Mouse (Mus musculus): ENCODE measurements around the gene Rhobtb1. TPM values are rescaled to one million over a fixed set of nuclear protein-coding genes. Genes with fewer than 3 reads are reported as not detected.

Gene Rhobtb1
- polyA plus RNA-seq, 1 experiment from 2014 or later: 11.3 TPM

DNA sequence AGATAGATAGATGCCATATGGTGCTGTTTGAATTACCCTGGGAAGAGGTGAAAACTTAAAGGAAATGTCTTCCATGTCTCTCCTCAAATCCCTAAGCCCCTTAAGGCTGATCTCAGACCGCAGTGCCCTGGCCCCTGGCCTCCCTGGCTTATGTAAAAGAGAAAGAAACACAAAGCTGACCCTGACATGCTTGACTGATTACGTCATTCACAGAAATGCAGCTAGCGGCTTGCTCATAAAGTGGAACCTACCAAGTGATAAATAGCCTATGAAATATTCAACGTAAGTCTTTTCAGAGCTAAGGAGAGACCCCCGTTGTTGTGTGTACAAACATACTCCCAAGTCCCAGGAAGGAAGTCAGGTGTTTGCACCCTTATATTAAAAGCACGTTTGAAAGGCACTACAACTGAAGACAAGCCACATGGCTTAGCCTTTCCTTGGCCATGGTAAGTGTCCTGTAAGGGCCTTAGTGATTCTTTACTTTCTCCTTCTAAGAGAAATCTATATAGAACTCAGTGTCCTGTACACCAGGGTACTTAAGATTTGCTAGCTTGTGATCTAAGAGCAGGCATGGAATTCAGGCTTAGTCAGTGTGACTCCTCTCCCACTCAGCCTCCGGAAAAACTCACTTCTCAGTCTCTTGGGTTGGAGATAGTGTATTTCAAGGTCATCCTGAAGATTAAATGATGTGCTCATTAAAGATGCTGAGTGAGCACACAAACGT, 53.6 kb downstream of the Rhobtb1 start:
- H3K4me1 ChIP-seq (ENCODE audit: control insufficient read depth, insufficient read depth, low read length): no peaks in the 10 kb centered on the region
- H3K27me3 ChIP-seq (replicated peaks; ENCODE audit: control insufficient read depth, insufficient read depth, low read length): no peaks in the 10 kb centered on the region
- H3K36me3 ChIP-seq (ENCODE audit: control insufficient read depth, insufficient read depth, low read length): no peaks in the 10 kb centered on the region; the same call in 1 of the 2 replicates
- no peak for ATAC-seq
- no peak overlapping the region for H3K4me2 ChIP-seq (ENCODE audit: low read depth, low read length)
- 38% methylated on average over 8 of the region's 8 CpGs for WGBS
- H3K9ac ChIP-seq (ENCODE audit: low read depth, low read length): no peak overlapping the region
- no peaks in the 10 kb centered on the region for H3K9me3 ChIP-seq (ENCODE audit: control insufficient read depth, low read length)
- H3K4me3 ChIP-seq (ENCODE audit: low read length): no peak overlapping the region
- no peak overlapping the region for H3K27ac ChIP-seq (ENCODE audit: low read length)

DNA sequence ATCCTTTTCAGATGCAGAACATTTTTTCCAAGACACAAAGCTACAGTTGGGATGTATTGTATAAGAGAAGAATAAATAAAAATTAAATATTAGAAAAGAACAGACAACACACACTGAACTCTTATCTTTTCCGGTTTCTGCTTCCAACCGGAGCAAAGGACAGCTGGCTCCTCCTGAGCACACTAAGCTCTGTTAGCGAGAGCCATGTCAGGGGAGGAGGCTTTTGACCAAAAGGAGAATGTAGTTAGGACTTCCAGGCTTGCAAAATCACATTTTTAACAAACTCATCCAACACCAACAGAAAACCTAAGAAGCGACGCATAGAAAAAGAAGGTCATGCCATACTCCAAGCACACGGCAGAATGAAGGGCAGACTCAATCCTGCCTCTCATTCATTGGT, 54.8 kb downstream of the Rhobtb1 start:
- Histone ChIP-seq H3K27me3 (replicated peaks; ENCODE audit: control insufficient read depth, insufficient read depth, low read length) (no peaks in the 10 kb centered on the region), H3K4me1 (ENCODE audit: control insufficient read depth, insufficient read depth, low read length) (no peaks in the 10 kb centered on the region), H3K4me2 (ENCODE audit: low read depth, low read length) (no peak overlapping the region), H3K9me3 (ENCODE audit: control insufficient read depth, low read length) (no peaks in the 10 kb centered on the region), H3K9ac (ENCODE audit: low read depth, low read length) (no peak overlapping the region), H3K27ac (ENCODE audit: low read length) (no peak overlapping the region), H3K36me3 (ENCODE audit: control insufficient read depth, insufficient read depth, low read length) (peaks cover 3% of the 10 kb centered on the region; the same call in 1 of the 2 replicates), H3K4me3 (ENCODE audit: low read length) (no peak overlapping the region)
- no peak for ATAC-seq
- WGBS: 84% methylated on average over 6 of the region's 6 CpGs

DNA sequence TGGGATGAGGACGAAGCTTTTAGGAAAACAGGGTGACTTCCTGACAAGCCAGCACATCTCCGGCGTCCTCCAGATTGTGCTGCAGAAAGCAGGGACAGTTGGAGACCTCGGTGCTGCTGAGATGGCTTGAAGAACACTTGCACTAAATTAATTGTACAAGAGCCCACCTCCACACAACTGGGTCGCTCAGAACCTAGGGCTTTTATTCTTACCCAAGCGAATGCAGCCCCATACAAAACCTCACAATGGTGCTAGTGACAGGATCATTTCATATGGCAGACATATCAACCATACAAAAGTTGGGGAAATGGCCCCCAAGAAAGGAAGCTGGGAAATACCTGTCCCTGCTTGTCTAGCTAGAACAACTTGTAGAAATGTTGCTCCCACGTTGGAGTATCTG, 56.2 kb downstream of the Rhobtb1 start:
- no peak overlapping the region for H3K27ac ChIP-seq (ENCODE audit: low read length)
- no peak overlapping the region for H3K4me3 ChIP-seq (ENCODE audit: low read length)
- H3K4me1 ChIP-seq (ENCODE audit: control insufficient read depth, insufficient read depth, low read length): peaks cover 9% of the 10 kb centered on the region; the same call in 1 of the 2 replicates
- no peak overlapping the region for H3K4me2 ChIP-seq (ENCODE audit: low read depth, low read length)
- WGBS: 83% methylated on average over 7 of the region's 7 CpGs
- no peaks in the 10 kb centered on the region for H3K27me3 ChIP-seq (replicated peaks; ENCODE audit: control insufficient read depth, insufficient read depth, low read length)
- no peak for ATAC-seq
- H3K36me3 ChIP-seq (ENCODE audit: control insufficient read depth, insufficient read depth, low read length): peaks cover 3% of the 10 kb centered on the region; the same call in 1 of the 2 replicates
- no peaks in the 10 kb centered on the region for H3K9me3 ChIP-seq (ENCODE audit: control insufficient read depth, low read length)
- H3K9ac ChIP-seq (ENCODE audit: low read depth, low read length): no peak overlapping the region

DNA sequence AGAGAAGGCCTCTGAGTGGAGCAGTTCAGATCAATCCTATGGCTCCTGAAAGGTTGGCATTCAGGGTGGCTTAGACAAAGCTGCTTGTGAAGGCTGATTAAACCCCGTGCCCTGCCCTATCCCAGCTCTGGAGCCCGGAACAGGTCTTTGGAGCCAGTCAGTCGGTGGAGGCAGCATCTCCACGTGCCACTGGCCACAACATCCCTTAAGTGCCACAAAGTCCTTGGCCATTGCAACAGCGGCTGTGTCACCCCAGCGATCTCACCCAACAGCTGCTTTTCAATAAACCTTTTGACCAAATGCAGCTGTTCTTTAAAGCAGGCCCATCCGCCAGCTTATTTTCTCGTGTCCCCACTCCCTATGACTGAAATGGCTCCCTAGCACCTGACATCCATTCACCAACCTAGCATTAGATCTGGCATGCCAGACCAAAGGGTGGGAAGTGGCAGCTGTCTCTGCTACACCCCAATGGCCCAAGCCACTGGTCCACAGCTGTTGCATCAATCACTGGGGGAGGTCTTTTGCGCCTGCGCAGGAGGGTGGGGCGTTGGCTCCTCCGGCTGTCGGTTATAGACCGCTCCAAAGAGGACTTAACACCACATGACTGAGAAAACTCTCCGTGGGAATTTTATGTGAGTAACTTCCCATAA, 56.9 kb downstream of the Rhobtb1 start:
- Histone ChIP-seq H3K9ac (ENCODE audit: low read depth, low read length) (no peak overlapping the region), H3K27ac (ENCODE audit: low read length) (no peak overlapping the region), H3K27me3 (replicated peaks; ENCODE audit: control insufficient read depth, insufficient read depth, low read length) (no peaks in the 10 kb centered on the region), H3K4me1 (ENCODE audit: control insufficient read depth, insufficient read depth, low read length) (peaks cover 9% of the 10 kb centered on the region; the same call in 1 of the 2 replicates), H3K9me3 (ENCODE audit: control insufficient read depth, low read length) (no peaks in the 10 kb centered on the region), H3K4me3 (ENCODE audit: low read length) (no peak overlapping the region), H3K4me2 (ENCODE audit: low read depth, low read length) (no peak overlapping the region), H3K36me3 (ENCODE audit: control insufficient read depth, insufficient read depth, low read length) (peaks cover 3% of the 10 kb centered on the region; the same call in 1 of the 2 replicates)
- no peak for ATAC-seq
- 84% methylated on average over 15 of the region's 15 CpGs for WGBS

DNA sequence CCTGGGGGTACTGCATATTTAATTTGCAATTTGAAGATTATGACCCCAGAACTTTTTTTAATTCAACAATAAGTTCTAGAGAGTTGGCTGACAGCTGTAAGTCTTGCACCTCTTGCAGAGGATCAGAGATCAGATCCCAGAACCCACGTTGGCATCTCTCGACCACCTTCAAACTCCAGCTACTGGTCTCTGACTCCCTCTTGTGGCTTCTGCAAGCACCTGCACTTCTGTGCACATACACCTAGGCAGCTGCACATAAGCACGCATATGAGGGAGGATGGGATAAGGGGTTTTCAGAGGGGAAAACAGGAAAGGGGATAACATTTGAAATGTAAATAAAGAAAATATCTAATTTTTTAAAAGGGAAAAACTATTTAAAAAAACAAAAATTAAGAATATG, 57.5 kb downstream of the Rhobtb1 start:
- H3K9ac ChIP-seq (ENCODE audit: low read depth, low read length): no peak overlapping the region
- H3K4me3 ChIP-seq (ENCODE audit: low read length): no peak overlapping the region
- no peaks in the 10 kb centered on the region for H3K27me3 ChIP-seq (replicated peaks; ENCODE audit: control insufficient read depth, insufficient read depth, low read length)
- H3K9me3 ChIP-seq (ENCODE audit: control insufficient read depth, low read length): no peaks in the 10 kb centered on the region
- no peak for ATAC-seq
- no peak overlapping the region for H3K4me2 ChIP-seq (ENCODE audit: low read depth, low read length)
- peaks cover 12% of the 10 kb centered on the region for H3K4me1 ChIP-seq (ENCODE audit: control insufficient read depth, insufficient read depth, low read length)
- H3K36me3 ChIP-seq (ENCODE audit: control insufficient read depth, insufficient read depth, low read length): peaks cover 3% of the 10 kb centered on the region; the same call in 1 of the 2 replicates
- WGBS: 94% methylated on average over 3 of the region's 3 CpGs
- no peak overlapping the region for H3K27ac ChIP-seq (ENCODE audit: low read length)

DNA sequence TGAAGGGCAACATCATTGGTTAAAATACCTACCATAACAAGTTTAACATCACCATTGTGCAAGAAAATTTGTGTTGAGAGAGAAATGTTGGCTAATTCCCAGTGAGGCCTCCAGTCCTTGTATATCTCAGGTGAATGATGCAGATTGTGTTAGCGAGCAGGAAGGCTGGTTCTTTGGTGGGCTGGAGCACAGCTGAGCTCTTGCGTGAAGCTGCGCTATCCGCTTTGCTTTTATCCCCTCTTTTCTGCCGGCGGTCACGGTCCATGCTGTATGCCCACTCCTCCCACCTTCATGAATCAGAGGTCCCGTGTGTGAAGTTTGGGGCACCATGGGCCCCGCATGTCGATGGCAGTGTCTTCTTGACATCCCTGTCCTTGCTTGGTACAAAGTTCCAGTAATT, 58.8 kb downstream of the Rhobtb1 start:
- Histone ChIP-seq H3K4me1 (ENCODE audit: control insufficient read depth, insufficient read depth, low read length) (peaks cover 19% of the 10 kb centered on the region), H3K9me3 (ENCODE audit: control insufficient read depth, low read length) (no peaks in the 10 kb centered on the region), H3K4me3 (ENCODE audit: low read length) (no peak overlapping the region), H3K27ac (ENCODE audit: low read length) (no peak overlapping the region), H3K9ac (ENCODE audit: low read depth, low read length) (no peak overlapping the region), H3K4me2 (ENCODE audit: low read depth, low read length) (no peak overlapping the region), H3K36me3 (ENCODE audit: control insufficient read depth, insufficient read depth, low read length) (peaks cover 3% of the 10 kb centered on the region; the same call in 1 of the 2 replicates), H3K27me3 (replicated peaks; ENCODE audit: control insufficient read depth, insufficient read depth, low read length) (no peaks in the 10 kb centered on the region)
- no peak for ATAC-seq
- 97% methylated on average over 10 of the region's 10 CpGs for WGBS

DNA sequence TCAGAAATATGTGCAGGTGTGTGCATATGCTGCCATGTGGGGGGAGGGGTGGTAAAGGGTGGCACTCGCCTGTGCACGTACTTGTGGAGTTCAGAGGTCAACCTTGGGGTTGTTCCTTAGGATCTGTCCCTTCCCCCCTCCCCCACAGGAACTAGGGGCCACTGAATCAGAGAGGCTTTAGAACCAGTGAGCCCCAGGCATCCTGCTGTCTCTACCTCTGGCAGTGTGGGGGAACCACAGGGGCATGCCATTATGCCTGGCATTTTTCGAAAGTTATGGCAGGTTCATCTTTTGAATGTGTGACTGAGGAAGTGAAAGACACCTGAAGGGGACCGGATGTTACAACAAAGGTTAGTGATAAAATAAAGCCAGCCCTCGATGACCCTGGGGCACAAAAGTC, 59.4 kb downstream of the Rhobtb1 start:
- ATAC-seq: no peak
- H3K4me2 ChIP-seq (ENCODE audit: low read depth, low read length): no peak overlapping the region
- H3K36me3 ChIP-seq (ENCODE audit: control insufficient read depth, insufficient read depth, low read length): peaks cover 3% of the 10 kb centered on the region; the same call in 1 of the 2 replicates
- H3K9ac ChIP-seq (ENCODE audit: low read depth, low read length): no peak overlapping the region
- peaks cover 19% of the 10 kb centered on the region for H3K4me1 ChIP-seq (ENCODE audit: control insufficient read depth, insufficient read depth, low read length)
- WGBS: 77% methylated on average over 5 of the region's 5 CpGs
- no peaks in the 10 kb centered on the region for H3K27me3 ChIP-seq (replicated peaks; ENCODE audit: control insufficient read depth, insufficient read depth, low read length)
- no peak overlapping the region for H3K27ac ChIP-seq (ENCODE audit: low read length)
- H3K9me3 ChIP-seq (ENCODE audit: control insufficient read depth, low read length): no peaks in the 10 kb centered on the region
- H3K4me3 ChIP-seq (ENCODE audit: low read length): no peak overlapping the region

DNA sequence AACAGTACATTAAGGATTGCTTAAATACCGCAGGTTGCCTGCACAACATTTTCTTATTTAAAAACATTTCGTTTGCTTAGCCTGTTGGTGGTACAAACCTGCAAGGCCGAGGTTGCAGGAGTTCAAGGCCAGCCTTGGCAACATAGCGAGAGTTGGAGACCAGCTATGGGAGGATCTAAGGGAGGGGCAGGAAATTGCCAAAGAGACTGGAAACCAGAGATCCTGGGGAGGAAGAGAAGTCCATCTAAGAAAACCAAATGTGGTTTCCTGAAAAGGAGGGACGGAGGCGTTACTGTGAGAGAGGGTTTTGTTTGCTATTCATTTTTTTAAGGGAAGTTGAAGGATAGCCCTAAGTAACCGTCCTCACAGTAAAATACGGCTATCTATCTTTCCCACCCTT, 60.3 kb downstream of the Rhobtb1 start:
- 43% methylated on average over 8 of the region's 8 CpGs for WGBS
- Histone ChIP-seq H3K4me3 (ENCODE audit: low read length) (peak overlapping the region; percentile 81), H3K27me3 (replicated peaks; ENCODE audit: control insufficient read depth, insufficient read depth, low read length) (no peaks in the 10 kb centered on the region), H3K4me2 (ENCODE audit: low read depth, low read length) (peak overlapping the region; percentile 74), H3K36me3 (ENCODE audit: control insufficient read depth, insufficient read depth, low read length) (peaks cover 3% of the 10 kb centered on the region; the same call in 1 of the 2 replicates), H3K4me1 (ENCODE audit: control insufficient read depth, insufficient read depth, low read length) (peaks cover 19% of the 10 kb centered on the region), H3K27ac (ENCODE audit: low read length) (peak overlapping the region; percentile 99), H3K9me3 (ENCODE audit: control insufficient read depth, low read length) (no peaks in the 10 kb centered on the region), H3K9ac (ENCODE audit: low read depth, low read length) (peak overlapping the region; percentile 96)
- ATAC-seq: no peak

DNA sequence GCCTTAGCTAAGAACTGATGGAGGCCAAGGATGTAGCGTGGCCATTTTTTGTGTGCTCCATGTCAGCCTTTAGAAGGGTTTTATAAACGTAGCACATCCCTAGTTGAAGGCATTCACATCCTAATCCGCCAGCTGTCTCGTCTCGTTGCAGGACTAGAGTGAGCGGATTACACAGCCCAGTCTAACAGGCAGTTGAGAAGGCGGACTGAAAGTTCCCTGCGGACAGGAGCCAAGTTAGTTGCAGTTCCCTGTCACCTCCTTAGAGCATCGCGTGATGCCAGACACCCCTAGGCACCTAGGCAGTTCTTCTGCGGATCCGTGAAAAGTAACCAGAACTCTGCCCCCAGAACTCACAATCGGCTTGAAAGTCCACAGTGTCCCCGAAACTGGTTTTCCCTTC, 60.7 kb downstream of the Rhobtb1 start:
- Histone ChIP-seq H3K4me1 (ENCODE audit: control insufficient read depth, insufficient read depth, low read length) (peaks cover 19% of the 10 kb centered on the region), H3K36me3 (ENCODE audit: control insufficient read depth, insufficient read depth, low read length) (peaks cover 3% of the 10 kb centered on the region; the same call in 1 of the 2 replicates), H3K4me2 (ENCODE audit: low read depth, low read length) (peak overlapping the region; percentile 74), H3K27me3 (replicated peaks; ENCODE audit: control insufficient read depth, insufficient read depth, low read length) (no peaks in the 10 kb centered on the region), H3K27ac (ENCODE audit: low read length) (peak overlapping the region; percentile 99), H3K9me3 (ENCODE audit: control insufficient read depth, low read length) (no peaks in the 10 kb centered on the region), H3K4me3 (ENCODE audit: low read length) (peak overlapping the region; percentile 81), H3K9ac (ENCODE audit: low read depth, low read length) (peak overlapping the region; percentile 96)
- 2% methylated on average over 14 of the region's 14 CpGs for WGBS
- 0 out of 2 replicates have a peak, but pooled peaks have one; percentile 11 for ATAC-seq
